Mouse (Mus musculus) Patski (cell line): ENCODE results near the gene Rpl37. TPM values are rescaled to one million over a fixed set of nuclear protein-coding genes. Genes with fewer than 3 reads are reported as not detected.
A peak's percentile ranks its signal among the peaks of the same experiment; 100 is the strongest.

Experiments used
- ATAC-seq: fragments of 100-300 bp; one replicate; pipeline ENCODE4 v1.8.0; 2021
- CTCF ChIA-PET: fragments of 350-600 bp; sonication (Branson Sonifier 250); formaldehyde crosslinking; loops from one replicate; lab custom pipeline; 2022; ENCODE audit warnings: inconsistent platforms; lab: Charles Lee
- POLR2A ChIA-PET: fragments of 350-600 bp; sonication (Branson Sonifier 250); formaldehyde crosslinking; loops from one replicate; lab custom pipeline; 2022; ENCODE audit warnings: antibody characterized with exemption, inconsistent platforms; lab: Charles Lee
- DNase-seq: peaks from one replicate; pipeline ENCODE4 v3.0.0-alpha.2; 2011; ENCODE audit warnings: low read depth, low spot score
- H3K27me3 ChIP-seq: fragments of 371-371 bp; one replicate; pipeline ENCODE4 v1.5.1; 2021
- CTCF ChIP-seq: fragments of 100-300 bp; IDR thresholded peaks from one replicate; pipeline ENCODE4 v1.5.1; 2021
- in situ Hi-C: fragments of 300-500 bp; cut with MboI; formaldehyde crosslinking; loops from 3 replicates; pipeline ENCODE4 v1.11.1; 2018; ENCODE audit warnings: low pct_unique_long_range_greater_than_20kb, mixed read lengths
- polyA plus RNA-seq: library from polyadenylated mRNA; unstranded; gene quantifications from one replicate; pipeline ENCODE4 v1.2.3, GENCODE M21; 2021

Gene Rpl37
- polyA plus RNA-seq, 1 experiment from 2014 or later = 245 TPM

DNA sequence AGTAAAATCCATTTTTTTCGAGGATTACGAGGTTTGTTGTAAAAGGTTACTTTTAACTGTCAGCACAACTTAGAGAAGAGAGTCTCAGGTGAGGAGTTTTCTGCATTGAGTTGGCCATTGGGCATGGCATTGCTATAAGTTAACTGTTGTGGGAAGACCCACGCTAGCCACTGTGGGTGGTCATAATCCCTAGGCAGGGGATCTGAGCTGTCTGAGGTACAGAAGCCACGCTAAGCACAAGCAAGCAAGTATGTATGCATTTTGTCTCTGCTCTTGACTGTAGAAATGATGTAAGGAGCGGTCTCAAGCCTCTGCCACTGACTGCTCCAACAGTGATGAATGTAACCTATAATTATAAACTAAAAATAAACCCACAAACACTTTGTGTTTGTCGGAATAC is 10.6 kb upstream of the Rpl37 start:
- no peak for TF ChIP-seq CTCF
- ChIA-PET CTCF (interaction anchor here (0.7 to 1.9 kb wide), 3 partner anchors 9 to 12 kb away, joined by 3 to 5 read pairs (median 4); no protein-coding TSS in a partner anchor), POLR2A (no interaction called here)
- DNase-seq (no peak), ATAC-seq (no peak)
- in situ Hi-C loops = loop anchor here (5.0 to 10.0 kb wide), 2 partner anchors 1049 to 1131 kb away; partner anchors contain the start of gene Fbxo4
- H3K27me3 ChIP-seq = no peaks in the 10 kb centered on the region

DNA sequence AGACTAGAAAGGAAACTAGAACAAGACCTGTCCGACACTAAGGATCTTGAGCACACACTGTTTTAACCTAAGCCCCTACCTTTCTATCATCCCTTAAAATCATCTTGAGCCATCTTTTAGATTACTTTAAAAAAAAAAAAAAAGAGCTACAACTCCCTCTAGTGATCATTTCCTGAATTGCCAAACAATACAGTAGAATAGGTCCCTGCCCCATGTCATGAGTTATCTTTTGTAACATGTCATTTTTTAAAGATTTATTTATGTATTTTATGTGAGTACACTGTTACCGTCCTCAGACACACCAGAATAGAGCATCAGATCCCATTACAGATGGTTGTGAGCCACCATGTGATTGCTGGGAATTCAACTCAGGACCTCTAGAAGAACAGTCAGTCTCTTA is 10.2 kb upstream of the Rpl37 start:
- no peaks in the 10 kb centered on the region for H3K27me3 ChIP-seq

DNA sequence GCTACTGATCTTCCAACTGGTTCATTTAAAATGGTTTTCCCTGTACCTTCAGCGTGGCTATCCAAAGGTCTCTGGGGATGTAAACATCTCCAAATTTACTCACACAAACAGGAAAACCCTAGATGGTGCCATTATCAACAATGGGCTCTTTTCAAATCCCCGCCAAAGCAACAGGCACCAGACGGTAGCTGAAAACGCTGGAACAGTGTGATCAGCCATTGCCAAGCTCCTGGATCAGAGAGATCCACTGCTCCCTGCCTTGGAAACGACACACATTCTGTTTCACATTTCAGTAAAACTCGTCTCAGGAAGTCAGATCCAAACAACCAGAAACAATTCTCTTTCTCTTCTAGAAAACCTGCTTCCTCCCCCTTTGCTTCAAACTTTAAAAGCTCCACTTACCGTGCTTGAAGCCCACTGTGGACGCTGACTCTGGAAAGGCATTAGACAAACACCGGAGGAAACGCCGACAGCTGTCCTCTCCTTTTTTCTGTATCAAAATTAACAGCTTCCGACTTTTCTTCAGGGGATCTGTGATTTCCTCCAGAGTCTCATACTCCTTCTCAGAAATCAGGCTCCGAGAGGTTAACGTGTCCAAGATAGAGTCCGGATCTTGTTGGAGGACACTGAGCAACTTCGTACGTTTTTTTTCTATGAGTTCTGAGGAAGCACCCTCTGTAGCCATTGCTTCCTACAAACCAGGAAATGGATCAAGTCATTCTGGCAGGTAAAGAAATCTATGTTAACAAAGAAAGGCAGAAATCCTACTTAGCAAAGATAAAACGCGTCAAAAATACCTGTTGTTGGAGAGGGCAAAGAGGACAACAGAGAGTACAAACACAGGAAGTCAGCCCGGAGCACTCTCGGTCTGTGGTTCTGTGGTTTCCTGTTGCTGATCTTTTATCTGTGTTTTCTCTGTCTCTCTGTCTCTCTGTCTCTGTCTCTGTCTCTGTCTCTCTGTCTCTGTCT is 8.5 kb upstream of the Rpl37 start, which contains the start of gene Card6:
Card6 (minus strand) TSS at position 854 of the 969 bp plus-strand sequence.
- ChIA-PET CTCF (interaction anchor here (1.1 to 1.9 kb wide), 4 partner anchors 11 to 1083 kb away, joined by 3 to 4 read pairs (median 4); no protein-coding TSS in a partner anchor), POLR2A (no interaction called here)
- TF ChIP-seq CTCF = no peak
- H3K27me3 ChIP-seq = no peaks in the 10 kb centered on the region
- no peak for DNase-seq
- in situ Hi-C loops = loop anchor here (5.0 to 10.0 kb wide), 2 partner anchors 1051 to 1133 kb away; partner anchors contain the start of gene Fbxo4
- no peak for ATAC-seq

More for the DNA sequence above, 10.2 kb upstream of the Rpl37 start:
- in situ Hi-C loops = loop anchor here (5.0 to 10.0 kb wide), 2 partner anchors 1049 to 1131 kb away; partner anchors contain the start of gene Fbxo4
- CTCF ChIA-PET = interaction anchor here (0.7 to 1.9 kb wide), 3 partner anchors 9 to 13 kb away, joined by 3 to 5 read pairs (median 4); no protein-coding TSS in a partner anchor
- POLR2A ChIA-PET = no interaction called here
- peak; percentile 62 for ATAC-seq
- peak; percentile 57 for TF ChIP-seq CTCF
- no peak for DNase-seq

DNA sequence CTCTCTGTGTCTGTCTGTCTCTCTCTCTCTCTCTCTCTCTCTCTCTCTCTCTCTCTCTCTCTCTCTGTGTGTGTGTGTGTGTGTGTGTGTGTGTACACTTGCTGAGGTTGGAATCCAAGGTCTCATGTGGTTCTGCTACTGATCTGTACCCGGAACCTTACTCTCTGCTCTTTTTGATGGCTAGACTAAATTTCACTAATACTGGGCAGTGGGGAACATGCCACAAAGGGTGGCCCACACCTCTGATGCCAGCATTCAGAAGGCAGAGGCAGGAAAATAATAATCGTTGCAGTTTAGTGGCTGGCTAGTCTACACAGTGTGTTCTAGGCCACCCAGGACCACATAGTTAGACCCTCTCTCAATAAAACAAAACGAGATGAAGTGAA is 7.8 kb upstream of the Rpl37 start:
- no peak for TF ChIP-seq CTCF
- in situ Hi-C loops = loop anchor here (5.0 to 10.0 kb wide), 2 partner anchors 1051 to 1134 kb away; partner anchors contain the start of gene Fbxo4
- POLR2A ChIA-PET = no interaction called here
- DNase-seq (no peak), ATAC-seq (no peak)
- H3K27me3 ChIP-seq = no peaks in the 10 kb centered on the region
- CTCF ChIA-PET = no interaction called here

DNA sequence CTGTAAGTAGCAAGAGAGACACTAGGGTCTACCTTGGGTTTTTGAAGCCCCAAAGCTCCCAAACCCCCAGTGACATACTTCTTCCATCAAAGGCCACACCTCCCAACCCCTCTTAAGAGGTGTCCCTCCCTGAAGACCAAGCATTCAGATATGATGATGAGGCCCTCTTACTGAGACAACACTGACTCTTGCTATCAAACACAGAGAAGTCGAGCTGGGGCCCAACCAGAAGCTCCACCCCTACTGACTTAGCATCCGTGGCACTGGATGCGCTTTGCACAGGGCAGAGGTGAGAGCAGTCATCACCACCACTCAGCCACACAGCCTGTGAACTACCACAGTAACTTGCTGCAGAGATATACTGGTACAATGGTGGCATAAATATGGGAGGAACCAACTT is 3.8 kb upstream of the Rpl37 start:
- no peak for ATAC-seq
- CTCF ChIA-PET = no interaction called here
- in situ Hi-C loops = no loop called here

DNA sequence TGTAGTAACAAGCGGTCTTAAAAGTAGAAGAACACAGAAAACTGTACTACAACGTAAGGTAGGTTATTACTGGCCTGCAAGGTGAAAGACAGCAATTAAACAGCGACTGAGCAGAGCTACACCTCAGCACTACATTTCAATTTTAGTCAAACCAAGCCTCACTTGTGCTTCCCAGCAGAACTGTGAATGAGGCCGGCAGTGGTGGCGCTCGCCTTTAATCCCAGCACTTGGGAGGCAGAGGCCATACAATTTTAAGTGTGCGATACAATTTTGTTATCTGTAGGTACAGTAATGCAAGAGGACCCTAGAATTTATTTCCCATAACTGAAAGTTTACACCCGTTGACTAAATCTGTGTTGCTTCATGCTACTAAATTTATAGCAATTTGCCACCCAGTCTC is 1.3 kb upstream of the Rpl37 start:
- in situ Hi-C loops = no loop called here
- ChIA-PET CTCF (interaction anchor here (1.0 to 1.6 kb wide), 2 partner anchors 9 to 25 kb away, joined by 3 to 5 read pairs; no protein-coding TSS in a partner anchor), POLR2A (interaction anchor here (1.4 kb wide), 1 partner anchor 29 kb away, joined by 4 read pairs; no protein-coding TSS in a partner anchor)
- no peaks in the 10 kb centered on the region for H3K27me3 ChIP-seq
- no peak for TF ChIP-seq CTCF
- ATAC-seq (no peak), DNase-seq (no peak)

More for the DNA sequence above, 3.8 kb upstream of the Rpl37 start:
- POLR2A ChIA-PET = no interaction called here
- DNase-seq = no peak
- no peaks in the 10 kb centered on the region for H3K27me3 ChIP-seq
- no peak for TF ChIP-seq CTCF

DNA sequence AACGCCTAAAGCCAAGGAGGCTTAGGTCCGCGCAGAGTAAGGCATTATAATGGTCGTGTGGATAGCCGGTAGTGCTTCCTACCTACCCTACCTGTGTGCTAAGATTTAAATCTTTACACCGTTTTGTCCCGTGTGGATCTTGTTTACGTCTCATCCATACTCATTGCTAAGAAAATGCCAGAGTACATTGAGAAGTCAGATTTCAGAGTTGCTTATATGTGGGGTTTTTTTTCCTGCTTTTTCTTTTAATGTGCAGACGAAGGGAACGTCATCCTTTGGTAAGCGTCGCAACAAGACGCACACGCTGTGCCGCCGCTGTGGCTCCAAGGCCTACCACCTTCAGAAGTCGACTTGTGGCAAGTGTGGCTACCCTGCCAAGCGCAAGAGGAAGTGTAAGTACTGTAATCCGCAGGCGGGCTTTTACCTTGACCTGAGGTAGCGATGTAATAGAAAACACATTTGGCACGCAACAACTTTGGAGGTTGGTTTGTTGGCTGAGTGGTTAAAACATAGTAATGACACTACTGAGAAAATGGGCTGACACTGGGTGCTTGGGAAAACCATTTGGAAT is 671 bp downstream of the Rpl37 start:
- no peak for TF ChIP-seq CTCF
- ChIA-PET CTCF (no interaction called here), POLR2A (no interaction called here)
- in situ Hi-C loops = no loop called here
- H3K27me3 ChIP-seq = no peaks in the 10 kb centered on the region
- ATAC-seq (no peak), DNase-seq (no peak)

DNA sequence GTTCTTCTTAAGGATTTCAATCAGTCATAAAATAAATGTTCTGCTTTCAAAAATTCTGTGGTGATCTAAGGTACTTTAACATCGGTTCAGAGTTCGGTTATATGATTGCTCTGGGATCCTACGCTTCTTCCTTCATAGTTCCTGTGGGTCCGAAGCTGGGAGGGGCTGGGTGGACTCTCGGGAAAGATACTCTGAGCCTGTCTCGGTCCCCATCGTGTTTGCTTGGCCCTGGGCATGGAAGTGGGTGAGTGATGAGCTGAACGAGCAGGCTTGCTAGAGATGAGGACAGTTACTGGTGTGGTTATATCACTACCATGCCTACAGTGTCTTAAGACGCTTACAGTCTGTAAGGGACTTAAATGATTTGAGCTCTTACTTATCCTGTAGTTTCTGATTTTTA is 2.2 kb downstream of the Rpl37 start:
- ChIA-PET POLR2A (no interaction called here), CTCF (interaction anchor here (0.7 to 1.4 kb wide), 3 partner anchors 11 to 76 kb away, joined by 3 to 4 read pairs (median 4); no protein-coding TSS in a partner anchor)
- no peak for TF ChIP-seq CTCF
- H3K27me3 ChIP-seq = no peaks in the 10 kb centered on the region
- no peak for ATAC-seq
- no peak for DNase-seq
- in situ Hi-C loops = no loop called here

DNA sequence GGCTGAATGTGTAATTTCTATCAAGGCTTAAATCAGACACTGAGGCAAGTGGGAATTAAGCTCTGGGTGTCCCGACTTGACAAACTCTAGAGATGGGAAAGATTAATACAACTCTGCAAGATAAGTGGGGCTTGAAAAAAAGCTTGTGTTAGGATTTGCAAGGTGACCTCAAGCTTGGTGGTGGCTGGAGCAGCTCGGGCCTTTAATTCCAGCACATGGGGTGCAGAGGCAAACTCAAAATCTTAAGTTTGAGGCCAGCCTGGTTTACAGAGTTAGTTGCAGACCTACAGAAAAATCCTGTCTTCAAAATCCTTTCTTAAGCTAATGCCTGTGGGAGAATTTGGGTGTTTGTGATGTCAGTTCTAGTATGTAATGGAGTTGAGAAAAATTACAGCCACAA is 2.7 kb downstream of the Rpl37 start:
- ChIA-PET POLR2A (interaction anchor here (1.3 kb wide), 1 partner anchor 23 kb away, joined by 3 read pairs; no protein-coding TSS in a partner anchor), CTCF (interaction anchor here (0.7 to 1.4 kb wide), 5 partner anchors 10 to 75 kb away, joined by 3 to 4 read pairs (median 3); no protein-coding TSS in a partner anchor)
- TF ChIP-seq CTCF = no peak
- in situ Hi-C loops = no loop called here
- no peaks in the 10 kb centered on the region for H3K27me3 ChIP-seq
- ATAC-seq = no peak
- no peak for DNase-seq

DNA sequence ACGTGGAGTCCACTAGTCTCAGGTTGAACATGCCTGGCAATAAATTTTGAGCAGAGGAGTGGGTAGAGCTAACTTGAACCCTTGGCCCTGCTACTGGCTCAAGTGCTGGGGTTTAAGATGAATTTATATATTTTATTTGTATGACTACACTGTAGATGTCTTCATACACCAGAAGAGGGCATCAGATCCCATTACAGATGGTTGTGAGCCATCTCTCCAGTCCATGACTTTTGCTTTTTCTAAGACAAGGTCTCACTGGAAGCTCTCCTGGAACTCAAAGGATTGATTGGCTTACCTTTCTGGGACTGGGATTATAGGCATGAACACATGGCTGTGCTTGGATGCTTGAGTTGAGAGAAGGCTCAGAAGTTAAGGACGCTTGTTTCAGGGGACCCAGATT is 3.3 kb downstream of the Rpl37 start:
- ChIA-PET POLR2A (interaction anchor here (0.7 to 1.3 kb wide), 2 partner anchors 22 to 99 kb away, joined by 3 read pairs; no protein-coding TSS in a partner anchor), CTCF (interaction anchor here (0.6 to 1.4 kb wide), 5 partner anchors 10 to 75 kb away, joined by 3 to 4 read pairs (median 3); no protein-coding TSS in a partner anchor)
- no peak for DNase-seq
- no peak for ATAC-seq
- TF ChIP-seq CTCF = peak; percentile 35
- no peaks in the 10 kb centered on the region for H3K27me3 ChIP-seq
- in situ Hi-C loops = no loop called here
